Mouse (Mus musculus): ENCODE results near the gene Emx1. TPM values are rescaled to one million over a fixed set of nuclear protein-coding genes. Genes with fewer than 3 reads are reported as not detected.

Emx1 gene
- polyA plus RNA-seq, 1 experiment from 2014 or later: not detected

DNA sequence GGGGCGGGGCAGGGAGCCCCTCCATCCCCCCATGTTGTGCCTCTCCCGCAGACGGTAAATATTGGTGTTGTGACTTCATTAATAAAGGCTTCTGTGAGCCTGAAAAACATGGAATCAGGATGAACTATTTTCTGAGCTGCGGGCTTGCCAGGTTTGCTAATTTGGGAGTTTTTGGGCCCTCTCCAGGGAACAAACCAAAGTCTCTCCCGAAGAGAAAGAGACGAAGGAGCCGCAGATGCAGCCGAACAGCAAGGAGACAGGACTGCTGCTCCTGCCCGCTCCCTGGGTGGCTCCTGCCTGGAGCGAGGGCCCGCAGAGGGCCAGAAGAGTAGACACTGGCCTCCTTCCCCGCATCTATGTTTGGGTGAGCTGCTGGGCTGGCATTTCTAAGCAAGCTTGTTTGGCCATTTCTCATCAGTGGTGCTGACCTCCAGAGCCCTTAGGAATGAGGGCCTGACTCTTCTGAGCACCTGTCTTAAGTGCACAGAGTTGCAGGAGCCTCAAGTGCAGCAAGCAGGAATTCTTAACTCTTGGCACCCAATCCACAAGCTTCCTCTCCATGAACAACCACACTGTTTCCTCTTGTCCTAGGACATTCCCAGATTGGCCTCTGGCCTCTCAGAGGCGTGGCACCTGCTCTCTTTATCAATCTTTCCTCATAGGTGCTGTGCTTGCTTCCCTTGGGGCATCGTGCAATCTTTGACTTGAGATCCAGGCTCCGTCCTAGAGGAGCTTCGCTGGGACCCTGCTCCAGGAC is 19.1 kb downstream of the Emx1 start:
- Histone ChIP-seq H3K27ac (ENCODE audit: low read length) (no peak overlapping the region), H3K4me1 (ENCODE audit: control insufficient read depth, low read depth, low read length) (no peaks in the 10 kb centered on the region), H3K9me3 (replicated peaks; ENCODE audit: control insufficient read depth, low read length) (no peaks in the 10 kb centered on the region), H3K9ac (ENCODE audit: low read depth, low read length) (no peak overlapping the region), H3K4me2 (ENCODE audit: low read depth, low read length) (no peak overlapping the region), H3K4me3 (ENCODE audit: low read depth, low read length) (no peak overlapping the region), H3K27me3 (ENCODE audit: control insufficient read depth, insufficient read depth, low read depth, low read length) (no peaks in the 10 kb centered on the region; the same call in 1 of the 2 replicates), H3K36me3 (ENCODE audit: control insufficient read depth, insufficient read depth) (no peaks in the 10 kb centered on the region)
- no peak for ATAC-seq (ENCODE audit: low read depth)
- WGBS (ENCODE audit: insufficient replicate concordance): 37% methylated on average over 16 of the region's 16 CpGs

- no peak overlapping the region for H3K4me3 ChIP-seq (ENCODE audit: low read depth, low read length)
- H3K9ac ChIP-seq (ENCODE audit: low read depth, low read length): no peak overlapping the region
- H3K36me3 ChIP-seq (ENCODE audit: control insufficient read depth, insufficient read depth): no peaks in the 10 kb centered on the region
- ATAC-seq (ENCODE audit: low read depth): no peak
- H3K27ac ChIP-seq (ENCODE audit: low read length): no peak overlapping the region
- WGBS (ENCODE audit: insufficient replicate concordance): 55% methylated on average over 15 of the region's 15 CpGs
- H3K27me3 ChIP-seq (ENCODE audit: control insufficient read depth, insufficient read depth, low read depth, low read length): no peaks in the 10 kb centered on the region; the same call in 1 of the 2 replicates
- H3K4me2 ChIP-seq (ENCODE audit: low read depth, low read length): no peak overlapping the region
- H3K4me1 ChIP-seq (ENCODE audit: control insufficient read depth, low read depth, low read length): no peaks in the 10 kb centered on the region
- no peaks in the 10 kb centered on the region for H3K9me3 ChIP-seq (replicated peaks; ENCODE audit: control insufficient read depth, low read length)
These were observed 19.7 kb downstream of the Emx1 start for GRCm38 (mm10) chr6:85206939-85207285.

DNA sequence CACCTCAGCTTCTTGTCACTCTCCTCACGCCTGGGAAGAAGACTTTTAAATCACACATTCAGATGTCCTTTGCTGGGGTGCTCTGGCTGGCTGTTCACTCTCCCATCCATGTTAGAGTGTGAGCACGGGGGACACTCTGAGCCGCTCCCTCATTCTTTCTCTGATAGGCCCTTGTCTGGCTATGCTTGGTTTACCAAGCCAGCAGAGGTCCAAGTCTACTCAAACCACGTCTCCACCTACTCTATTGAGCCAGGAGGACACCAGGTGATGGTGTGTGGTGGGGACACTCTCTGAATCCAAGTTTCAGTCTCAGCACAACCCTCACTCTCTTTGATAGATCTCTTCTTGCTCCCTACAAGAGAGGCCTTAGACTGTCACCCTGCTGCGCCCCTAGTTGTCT is 20.1 kb downstream of the Emx1 start:
- 47% methylated on average over 5 of the region's 5 CpGs for WGBS (ENCODE audit: insufficient replicate concordance)
- H3K4me2 ChIP-seq (ENCODE audit: low read depth, low read length): no peak overlapping the region
- no peaks in the 10 kb centered on the region for H3K4me1 ChIP-seq (ENCODE audit: control insufficient read depth, low read depth, low read length)
- H3K27me3 ChIP-seq (ENCODE audit: control insufficient read depth, insufficient read depth, low read depth, low read length): no peaks in the 10 kb centered on the region; the same call in 1 of the 2 replicates
- H3K4me3 ChIP-seq (ENCODE audit: low read depth, low read length): no peak overlapping the region
- H3K9me3 ChIP-seq (replicated peaks; ENCODE audit: control insufficient read depth, low read length): no peaks in the 10 kb centered on the region
- no peak overlapping the region for H3K9ac ChIP-seq (ENCODE audit: low read depth, low read length)
- no peaks in the 10 kb centered on the region for H3K36me3 ChIP-seq (ENCODE audit: control insufficient read depth, insufficient read depth)
- no peak overlapping the region for H3K27ac ChIP-seq (ENCODE audit: low read length)
- no peak for ATAC-seq (ENCODE audit: low read depth)

GRCm38 (mm10) chr6:85209226-85209967 is 22.2 kb downstream of the Emx1 start:
- Histone ChIP-seq H3K9ac (ENCODE audit: low read depth, low read length) (no peak overlapping the region), H3K9me3 (replicated peaks; ENCODE audit: control insufficient read depth, low read length) (no peaks in the 10 kb centered on the region), H3K4me3 (ENCODE audit: low read depth, low read length) (no peak overlapping the region), H3K27ac (ENCODE audit: low read length) (no peak overlapping the region), H3K4me2 (ENCODE audit: low read depth, low read length) (no peak overlapping the region), H3K36me3 (ENCODE audit: control insufficient read depth, insufficient read depth) (no peaks in the 10 kb centered on the region), H3K4me1 (ENCODE audit: control insufficient read depth, low read depth, low read length) (no peaks in the 10 kb centered on the region), H3K27me3 (ENCODE audit: control insufficient read depth, insufficient read depth, low read depth, low read length) (no peaks in the 10 kb centered on the region; the same call in 1 of the 2 replicates)
- WGBS (ENCODE audit: insufficient replicate concordance): 67% methylated on average over 9 of the region's 9 CpGs
- ATAC-seq (ENCODE audit: low read depth): no peak

DNA sequence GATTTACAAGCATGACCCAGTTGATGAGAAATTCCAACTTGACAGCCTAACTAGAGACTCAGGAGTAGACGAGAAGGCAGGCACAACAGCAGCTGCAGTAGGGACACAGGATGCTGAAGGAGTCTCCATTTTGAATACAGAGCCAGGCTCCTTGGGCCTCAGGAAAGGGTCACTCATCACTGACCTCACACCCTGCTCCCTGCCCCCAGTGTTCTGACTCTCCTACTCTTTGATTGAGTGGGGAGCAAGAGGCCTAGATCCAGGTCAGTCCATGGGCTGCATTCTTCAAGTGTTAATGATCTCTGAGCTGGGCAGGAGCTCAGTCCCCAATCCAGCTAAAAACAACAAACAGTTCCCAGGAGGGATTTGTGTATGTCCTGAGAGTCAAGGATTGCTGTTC is 23.4 kb downstream of the Emx1 start:
- Histone ChIP-seq H3K9ac (ENCODE audit: low read depth, low read length) (no peak overlapping the region), H3K27ac (ENCODE audit: low read length) (no peak overlapping the region), H3K4me1 (ENCODE audit: control insufficient read depth, low read depth, low read length) (no peaks in the 10 kb centered on the region), H3K4me2 (ENCODE audit: low read depth, low read length) (no peak overlapping the region), H3K4me3 (ENCODE audit: low read depth, low read length) (no peak overlapping the region), H3K36me3 (ENCODE audit: control insufficient read depth, insufficient read depth) (no peaks in the 10 kb centered on the region), H3K9me3 (replicated peaks; ENCODE audit: control insufficient read depth, low read length) (no peaks in the 10 kb centered on the region), H3K27me3 (ENCODE audit: control insufficient read depth, insufficient read depth, low read depth, low read length) (no peaks in the 10 kb centered on the region)
- 32% methylated on average over 1 of the region's 1 CpGs for WGBS (ENCODE audit: insufficient replicate concordance)
- ATAC-seq (ENCODE audit: low read depth): no peak

DNA sequence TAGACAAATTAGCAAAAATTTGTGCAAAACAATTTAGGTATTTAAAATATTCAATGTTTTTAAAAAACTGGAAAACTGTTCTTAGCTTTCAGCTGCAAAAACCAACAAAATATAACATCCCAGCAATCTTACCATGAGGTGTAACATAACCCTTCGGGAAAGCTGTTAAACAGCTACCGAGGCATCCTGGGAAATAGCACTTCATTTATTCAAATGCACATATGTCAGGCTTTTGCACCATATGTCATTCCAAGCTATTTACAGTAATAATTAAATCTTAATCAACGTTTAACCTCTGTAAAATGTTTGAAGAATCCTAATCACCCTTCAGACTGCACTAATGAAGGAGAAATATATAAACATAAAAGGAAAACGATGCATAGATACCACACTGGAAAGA is 31.0 kb downstream of the Emx1 start:
- Histone ChIP-seq H3K36me3 (ENCODE audit: control insufficient read depth, insufficient read depth) (no peaks in the 10 kb centered on the region), H3K4me1 (ENCODE audit: control insufficient read depth, low read depth, low read length) (no peaks in the 10 kb centered on the region), H3K4me2 (ENCODE audit: low read depth, low read length) (no peak overlapping the region), H3K9me3 (replicated peaks; ENCODE audit: control insufficient read depth, low read length) (no peaks in the 10 kb centered on the region), H3K27me3 (ENCODE audit: control insufficient read depth, insufficient read depth, low read depth, low read length) (no peaks in the 10 kb centered on the region), H3K9ac (ENCODE audit: low read depth, low read length) (no peak overlapping the region), H3K27ac (ENCODE audit: low read length) (no peak overlapping the region), H3K4me3 (ENCODE audit: low read depth, low read length) (no peak overlapping the region)
- WGBS (ENCODE audit: insufficient replicate concordance): 66% methylated on average over 4 of the region's 4 CpGs
- no peak for ATAC-seq (ENCODE audit: low read depth)

DNA sequence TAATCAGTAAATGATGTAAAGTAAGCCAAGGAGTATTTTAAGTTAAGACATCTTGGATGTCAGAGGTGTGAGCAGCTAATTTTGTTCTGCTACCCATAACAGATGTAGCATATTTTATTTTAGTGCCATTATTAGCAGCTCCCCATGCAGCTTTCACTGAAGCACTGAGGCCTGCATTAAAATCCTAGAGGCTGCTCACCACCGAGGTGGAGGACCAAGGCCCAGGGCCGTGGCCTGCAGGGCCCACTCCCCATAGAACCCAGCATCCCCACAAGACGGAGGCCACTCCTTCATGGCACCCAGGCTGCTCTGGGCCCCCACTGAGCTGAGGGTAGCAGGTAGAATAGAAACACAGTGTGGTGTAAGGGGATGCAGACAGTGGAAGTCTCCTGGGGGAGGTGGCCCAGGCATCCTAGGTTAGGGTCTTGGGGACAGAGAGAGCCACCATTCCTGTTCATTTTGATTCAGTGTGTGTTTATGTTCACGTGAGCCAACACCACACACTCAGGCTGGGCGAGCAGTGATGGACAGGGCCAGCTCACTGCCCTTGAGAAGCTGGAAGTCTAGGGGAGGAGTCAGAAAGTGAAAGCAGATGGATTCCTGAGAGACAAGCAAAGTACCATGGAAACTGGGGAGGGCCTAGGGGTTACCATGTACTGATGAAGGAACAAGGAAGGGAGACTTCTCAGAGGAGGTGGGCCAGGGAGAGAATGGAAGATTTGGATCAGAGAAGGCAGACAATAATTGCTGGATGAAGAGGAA is 31.6 kb downstream of the Emx1 start:
- H3K9ac ChIP-seq (ENCODE audit: low read depth, low read length): no peak overlapping the region
- 53% methylated on average over 5 of the region's 5 CpGs for WGBS (ENCODE audit: insufficient replicate concordance)
- no peak for ATAC-seq (ENCODE audit: low read depth)
- no peaks in the 10 kb centered on the region for H3K36me3 ChIP-seq (ENCODE audit: control insufficient read depth, insufficient read depth)
- H3K4me2 ChIP-seq (ENCODE audit: low read depth, low read length): no peak overlapping the region
- H3K27me3 ChIP-seq (ENCODE audit: control insufficient read depth, insufficient read depth, low read depth, low read length): no peaks in the 10 kb centered on the region
- no peaks in the 10 kb centered on the region for H3K4me1 ChIP-seq (ENCODE audit: control insufficient read depth, low read depth, low read length)
- H3K4me3 ChIP-seq (ENCODE audit: low read depth, low read length): no peak overlapping the region
- no peaks in the 10 kb centered on the region for H3K9me3 ChIP-seq (replicated peaks; ENCODE audit: control insufficient read depth, low read length)
- H3K27ac ChIP-seq (ENCODE audit: low read length): no peak overlapping the region

DNA sequence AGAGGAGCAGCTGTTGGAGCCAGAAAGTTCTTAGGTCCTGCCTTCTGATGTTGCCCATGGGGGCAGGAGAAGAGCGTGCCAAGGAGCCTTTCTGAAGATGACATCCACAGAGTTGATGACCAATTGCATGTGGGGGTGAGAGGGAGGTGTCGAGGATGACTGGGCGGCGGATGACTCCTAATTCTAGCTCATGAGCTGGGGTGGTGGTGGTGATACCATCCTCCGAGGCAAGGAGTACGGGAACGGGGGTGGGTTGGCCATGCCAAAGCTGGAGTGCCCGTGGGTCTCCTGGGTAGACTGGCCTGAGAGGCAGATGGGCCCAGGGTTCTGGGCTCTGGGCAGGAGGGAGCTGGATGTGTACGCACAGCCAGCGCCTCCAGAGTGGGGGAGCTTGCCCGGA is 32.5 kb downstream of the Emx1 start:
- 74% methylated on average over 11 of the region's 11 CpGs for WGBS (ENCODE audit: insufficient replicate concordance)

DNA sequence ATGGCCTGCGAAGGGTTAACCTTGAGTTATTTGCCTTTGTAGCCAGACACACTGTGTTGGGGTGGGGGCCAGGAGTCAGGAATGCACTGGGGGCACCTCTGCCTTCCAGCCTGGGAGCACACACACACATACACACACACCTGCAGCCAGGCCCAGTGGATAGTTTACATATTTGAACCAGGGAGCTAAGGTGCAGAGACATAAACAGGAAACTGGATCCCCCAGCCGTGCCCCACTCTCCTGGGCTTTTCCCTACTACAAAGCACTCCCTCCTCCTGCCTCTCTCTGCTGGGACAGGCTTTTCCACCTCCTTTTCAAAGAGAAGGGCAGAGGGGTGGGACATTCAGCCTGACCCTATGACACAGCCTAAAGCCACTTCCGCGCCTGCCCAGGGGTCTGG is 33.7 kb downstream of the Emx1 start:
- no peak for ATAC-seq (ENCODE audit: low read depth)
- no peaks in the 10 kb centered on the region for H3K9me3 ChIP-seq (replicated peaks; ENCODE audit: control insufficient read depth, low read length)

More for the DNA sequence above, 32.5 kb downstream of the Emx1 start:
- no peaks in the 10 kb centered on the region for H3K4me1 ChIP-seq (ENCODE audit: control insufficient read depth, low read depth, low read length)
- ATAC-seq (ENCODE audit: low read depth): no peak
- no peak overlapping the region for H3K27ac ChIP-seq (ENCODE audit: low read length)
- H3K4me2 ChIP-seq (ENCODE audit: low read depth, low read length): no peak overlapping the region
- no peaks in the 10 kb centered on the region for H3K9me3 ChIP-seq (replicated peaks; ENCODE audit: control insufficient read depth, low read length)
- no peak overlapping the region for H3K9ac ChIP-seq (ENCODE audit: low read depth, low read length)
- H3K27me3 ChIP-seq (ENCODE audit: control insufficient read depth, insufficient read depth, low read depth, low read length): no peaks in the 10 kb centered on the region
- H3K4me3 ChIP-seq (ENCODE audit: low read depth, low read length): no peak overlapping the region
- no peaks in the 10 kb centered on the region for H3K36me3 ChIP-seq (ENCODE audit: control insufficient read depth, insufficient read depth)

More for the DNA sequence above, 33.7 kb downstream of the Emx1 start:
- H3K27me3 ChIP-seq (ENCODE audit: control insufficient read depth, insufficient read depth, low read depth, low read length): no peaks in the 10 kb centered on the region
- H3K36me3 ChIP-seq (ENCODE audit: control insufficient read depth, insufficient read depth): no peaks in the 10 kb centered on the region
- H3K4me3 ChIP-seq (ENCODE audit: low read depth, low read length): no peak overlapping the region
- no peak overlapping the region for H3K27ac ChIP-seq (ENCODE audit: low read length)
- no peaks in the 10 kb centered on the region for H3K4me1 ChIP-seq (ENCODE audit: control insufficient read depth, low read depth, low read length)
- no peak overlapping the region for H3K9ac ChIP-seq (ENCODE audit: low read depth, low read length)
- no peak overlapping the region for H3K4me2 ChIP-seq (ENCODE audit: low read depth, low read length)
- 56% methylated on average over 4 of the region's 4 CpGs for WGBS (ENCODE audit: insufficient replicate concordance)

All from liver, embryonic 16.5 days (tissue).